ENCODE assay signal across 15 mouse cellular contexts in the genomic region with DNA sequence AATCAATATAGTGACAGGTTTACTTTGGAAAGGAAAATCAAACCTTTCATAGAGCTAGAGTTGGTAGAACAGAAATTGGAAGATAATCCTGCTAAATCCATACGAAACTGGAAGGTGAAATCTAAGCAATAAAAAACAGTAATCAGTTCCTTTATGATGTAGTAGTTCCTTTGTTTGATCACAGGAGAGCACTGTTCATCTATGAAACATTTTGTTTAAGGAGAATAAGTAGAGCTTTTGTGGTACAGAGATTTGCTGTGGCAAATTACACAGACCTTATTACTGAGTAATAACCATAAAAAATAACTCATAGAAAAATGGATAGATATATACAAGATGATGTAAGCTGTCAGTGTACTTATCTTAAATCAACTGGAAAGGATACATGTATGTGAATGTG.
A peak's percentile ranks its signal among the peaks of the same experiment; 100 is the strongest.
DNase-seq lines count a peak whose midpoint lies in the region; ATAC-seq lines count a peak whose summit lies in the region.
"Had no signal": no experiment of that assay in that cellular context is flagged by ENCODE, and none has a peak within 500 bp of the region (broad histone marks: within the 10 kb centered on the region; RNA-seq: fewer than 3 reads in every experiment).

No protein-coding gene starts in this region.

- H3K9me3 ChIP-seq in hindbrain, embryonic 15.5 days = no peaks in the 10 kb centered on the region
- no peaks in the 10 kb centered on the region for H3K9me3 ChIP-seq in hindbrain, embryonic 11.5 days (ENCODE audit: control insufficient read depth, low read length)
- H3K9me3 ChIP-seq in midbrain, embryonic 15.5 days = no peaks in the 10 kb centered on the region
- no peaks in the 10 kb centered on the region for H3K9me3 ChIP-seq in midbrain, embryonic 10.5 days (replicated peaks)

- no peaks in the 10 kb centered on the region for H3K4me1 ChIP-seq in hindbrain, embryonic 15.5 days (replicated peaks)
- no peaks in the 10 kb centered on the region for H3K4me1 ChIP-seq in hindbrain, embryonic 11.5 days (replicated peaks; ENCODE audit: control insufficient read depth, insufficient read depth, low read length)
- H3K4me1 ChIP-seq in midbrain, embryonic 15.5 days = no peaks in the 10 kb centered on the region
- H3K4me1 ChIP-seq in midbrain, embryonic 10.5 days = no peaks in the 10 kb centered on the region

- H3K4me3 ChIP-seq in hindbrain, embryonic 15.5 days = no peak overlapping the region
- H3K4me3 ChIP-seq in hindbrain, embryonic 11.5 days (ENCODE audit: low read depth, low read length) = no peak overlapping the region
- H3K4me3 ChIP-seq in midbrain, embryonic 15.5 days = no peak overlapping the region
- no peak overlapping the region for H3K4me3 ChIP-seq in midbrain, embryonic 10.5 days

- 67% methylated on average over 1 of the region's 1 CpGs for WGBS in hindbrain, embryonic 15.5 days
- 87% methylated on average over 1 of the region's 1 CpGs for WGBS in hindbrain, embryonic 11.5 days
- WGBS in midbrain, embryonic 15.5 days = 42% methylated on average over 1 of the region's 1 CpGs
- WGBS in midbrain, embryonic 10.5 days = 85% methylated on average over 1 of the region's 1 CpGs

- DNase-seq in embryo, embryonic 11 days = peak; percentile 1
- DNase-seq in embryo, embryonic 10 days (ENCODE audit: low spot score) = no peak
- DNase-seq in hindbrain, embryonic 11.5 days (ENCODE audit: low spot score) = no peak
- no peak for DNase-seq in midbrain, embryonic 10.5 days (ENCODE audit: low spot score)
- peak; percentile 4 for DNase-seq in retina, postnatal 1 day
- no peak for DNase-seq in kidney, postnatal 10 days
- DNase-seq: adrenal gland, adult 8-10 months; cerebellum, adult 8-10 months; heart, postnatal 4 days; kidney, adult 18-20 months; kidney, postnatal 25 days; layer of hippocampus, postnatal 36 days had no signal

- no peak overlapping the region for H3K4me2 ChIP-seq in hindbrain, embryonic 15.5 days
- H3K4me2 ChIP-seq in hindbrain, embryonic 11.5 days (replicated peaks; ENCODE audit: low read depth, low read length) = no peak overlapping the region
- no peak overlapping the region for H3K4me2 ChIP-seq in midbrain, embryonic 15.5 days

- H3K9ac ChIP-seq in hindbrain, embryonic 15.5 days = no peak overlapping the region
- no peak overlapping the region for H3K9ac ChIP-seq in hindbrain, embryonic 11.5 days (ENCODE audit: low read depth, low read length)
- no peak overlapping the region for H3K9ac ChIP-seq in midbrain, embryonic 15.5 days
- H3K9ac ChIP-seq: liver, embryonic 14.5 days had no signal

- H3K27me3 ChIP-seq in hindbrain, embryonic 15.5 days = no peaks in the 10 kb centered on the region
- no peaks in the 10 kb centered on the region for H3K27me3 ChIP-seq in hindbrain, embryonic 11.5 days (ENCODE audit: control insufficient read depth, insufficient read depth, low read length)
- H3K27me3 ChIP-seq in midbrain, embryonic 15.5 days (replicated peaks) = no peaks in the 10 kb centered on the region
- H3K27me3 ChIP-seq in midbrain, embryonic 10.5 days (ENCODE audit: low read depth, poor library complexity, severe bottlenecking) = no peaks in the 10 kb centered on the region

- H3K27ac ChIP-seq in hindbrain, embryonic 15.5 days (replicated peaks) = no peak overlapping the region
- H3K27ac ChIP-seq in hindbrain, embryonic 11.5 days (ENCODE audit: low read depth, low read length) = no peak overlapping the region
- no peak overlapping the region for H3K27ac ChIP-seq in midbrain, embryonic 15.5 days
- no peak overlapping the region for H3K27ac ChIP-seq in midbrain, embryonic 10.5 days (replicated peaks)
- H3K27ac ChIP-seq: liver, embryonic 14.5 days had no signal

- H3K36me3 ChIP-seq in hindbrain, embryonic 15.5 days = no peaks in the 10 kb centered on the region
- no peaks in the 10 kb centered on the region for H3K36me3 ChIP-seq in hindbrain, embryonic 11.5 days (ENCODE audit: control insufficient read depth, insufficient read depth, low read length)
- H3K36me3 ChIP-seq in midbrain, embryonic 15.5 days (replicated peaks) = no peaks in the 10 kb centered on the region
- no peaks in the 10 kb centered on the region for H3K36me3 ChIP-seq in midbrain, embryonic 10.5 days

- 0 out of 2 replicates have a peak, but pooled peaks have one; percentile 30 for ATAC-seq in hindbrain, embryonic 15.5 days (ENCODE audit: low FRiP score, low read depth)
- ATAC-seq in hindbrain, embryonic 11.5 days (ENCODE audit: low FRiP score) = no peak
- peak; percentile 83 for ATAC-seq in midbrain, embryonic 15.5 days (replicated peaks)

Comparison
In these comparisons a context has a peak if more than half of its experiments do, and no peak if none do; other contexts are left out.
1. DNase-seq: peak in embryo, embryonic 11 days (single experiment) and retina, postnatal 1 day (single experiment); none in embryo, embryonic 10 days (single experiment), hindbrain, embryonic 11.5 days (single experiment), midbrain, embryonic 10.5 days (single experiment) and kidney, postnatal 10 days (single experiment).